Mouse (Mus musculus): Measurements from ENCODE around the gene Slitrk1.

Gene Slitrk1

DNA sequence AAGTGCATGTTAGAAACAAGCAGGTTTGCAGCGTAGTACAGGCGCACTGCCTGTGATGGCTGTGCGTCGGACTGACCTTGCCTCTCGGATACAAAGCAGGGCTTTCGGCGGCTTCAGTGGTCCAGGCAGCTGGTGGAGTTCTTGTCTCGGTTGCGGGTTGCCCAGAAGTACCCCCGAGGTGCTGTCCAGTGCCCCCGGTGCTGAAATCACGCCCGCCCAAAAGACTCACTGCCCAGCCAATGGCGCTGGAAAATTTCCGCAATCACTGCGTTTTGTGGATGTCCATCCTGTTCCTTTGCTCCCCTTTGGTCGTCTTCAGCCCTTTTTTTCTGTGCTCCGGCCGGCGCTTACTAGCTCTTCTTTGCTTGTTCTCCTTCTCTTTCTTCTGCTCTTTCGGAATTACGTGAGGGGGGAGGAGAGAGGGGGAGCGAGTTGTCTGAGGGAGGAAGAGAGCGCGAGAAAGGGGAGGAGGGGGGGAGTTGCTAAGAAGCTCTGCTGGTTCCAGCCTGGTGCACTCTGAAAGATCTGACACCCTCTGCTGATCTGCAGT lies at the start of gene Slitrk1:
TSS of gene Slitrk1 (minus strand) at position 445 of the 550 bp plus-strand sequence.
- DNase-seq (ENCODE audit: low read depth, low spot score) = no peak

DNA sequence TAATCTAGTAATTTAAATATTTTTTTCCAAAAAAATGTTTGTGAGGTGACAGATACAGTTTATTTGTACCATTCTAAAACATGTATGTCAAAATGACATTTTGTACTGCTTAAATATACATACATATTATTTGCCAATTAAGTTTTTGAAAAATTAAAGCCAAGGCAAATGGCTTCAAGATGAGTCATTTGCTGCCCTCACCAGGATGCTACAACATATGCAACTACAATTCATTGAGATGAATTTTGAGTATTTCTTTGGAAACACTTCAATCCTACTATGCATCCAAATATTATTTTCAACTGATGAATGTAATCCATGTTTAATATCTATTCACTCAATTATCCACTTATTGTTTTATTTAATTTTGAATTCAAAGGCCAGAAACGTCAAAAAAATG lies 21.8 kb upstream of the Slitrk1 start:
- DNase-seq (ENCODE audit: low read depth, low spot score) = no peak

DNA sequence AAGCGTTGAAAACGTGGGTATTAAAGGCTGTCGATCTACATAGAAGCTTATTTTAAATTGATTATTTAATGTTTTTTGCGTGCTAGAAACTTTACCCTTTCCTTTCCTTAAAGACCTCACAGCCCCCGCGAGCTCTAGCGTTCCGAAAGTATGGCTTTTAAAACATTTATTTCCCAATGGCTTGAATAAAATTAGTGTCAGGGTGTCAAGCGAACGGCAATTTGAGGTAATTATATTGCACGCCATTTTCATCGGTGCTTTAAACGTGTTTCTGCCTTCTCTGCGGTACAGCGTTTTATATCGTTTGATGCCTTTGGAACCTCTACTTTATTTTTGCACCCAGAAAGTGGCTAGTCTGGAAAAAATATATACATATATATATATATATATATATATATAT lies 378 bp upstream of the Slitrk1 start:
- DNase-seq (ENCODE audit: low read depth, low spot score) = no peak

DNA sequence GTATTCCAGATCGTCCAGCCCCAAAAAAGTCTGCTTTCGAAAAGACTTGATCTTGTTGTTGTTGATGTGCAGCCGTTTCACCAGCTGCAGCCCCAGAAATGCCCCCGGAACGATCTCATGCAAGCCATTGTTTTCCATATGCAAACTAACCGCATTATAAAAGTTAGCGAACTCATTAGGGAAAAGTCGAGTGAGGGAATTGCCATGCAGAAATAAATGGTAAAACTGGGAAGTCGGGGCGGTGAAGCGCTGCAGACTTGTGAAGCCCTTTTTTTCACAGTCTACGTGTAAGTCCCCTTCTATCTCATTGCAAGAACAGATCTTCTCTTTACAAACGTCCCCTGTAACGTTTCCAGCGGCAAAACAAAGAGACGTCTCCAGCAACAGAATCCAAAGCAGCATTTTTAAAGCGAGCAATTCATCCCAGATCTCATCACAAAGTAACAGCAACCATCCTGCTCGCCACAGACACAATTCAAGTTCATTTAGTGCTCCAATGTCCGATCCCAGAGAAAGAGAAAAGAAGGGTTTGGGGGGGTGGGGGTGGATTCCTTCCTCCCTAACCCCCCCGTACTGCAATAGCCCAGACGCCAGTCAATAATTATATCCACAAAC lies 975 bp downstream of the Slitrk1 start:
- no peak for DNase-seq (ENCODE audit: low read depth, low spot score)

DNA sequence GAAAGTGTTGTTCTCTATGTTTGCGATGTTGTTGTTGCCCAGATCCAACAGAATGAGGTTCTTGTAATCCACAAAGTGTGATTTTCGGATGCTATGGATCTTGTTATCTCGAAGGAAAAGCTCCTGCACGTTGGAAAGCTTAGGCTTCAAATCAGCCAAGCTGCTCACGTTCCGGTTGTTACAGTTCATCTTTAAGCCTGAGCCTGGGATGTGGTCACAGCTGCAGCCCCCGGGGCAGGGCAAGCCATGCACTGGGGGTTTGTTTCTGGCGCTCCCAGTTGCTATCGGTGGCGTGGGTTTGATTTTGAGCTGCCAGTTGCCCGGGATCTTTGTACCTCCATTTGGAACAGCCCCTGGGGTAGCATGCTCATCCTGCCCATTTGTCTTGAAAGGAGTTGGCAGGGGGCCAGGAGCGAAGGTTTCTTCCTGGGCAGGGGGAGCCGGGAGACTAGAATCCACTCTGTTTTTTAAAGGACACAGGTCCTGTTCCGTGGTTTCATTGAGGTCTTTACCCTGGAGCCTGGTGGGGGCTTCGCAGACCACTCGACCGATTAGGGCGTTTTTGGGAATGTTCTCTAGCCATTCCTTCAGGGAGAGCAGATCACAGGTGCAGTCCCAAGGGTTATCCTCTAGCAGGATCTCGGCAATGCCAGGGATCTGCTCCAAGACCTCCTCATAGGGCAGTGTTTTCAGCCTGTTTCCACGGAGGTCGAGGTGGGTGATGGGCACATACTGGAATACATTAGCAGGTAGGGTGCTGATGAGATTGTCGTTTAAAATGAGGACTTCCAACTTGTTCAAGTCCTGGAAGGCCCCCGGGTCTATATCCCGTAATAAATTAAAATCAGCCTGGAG lies 1.7 kb downstream of the Slitrk1 start:
- no peak for DNase-seq (ENCODE audit: low read depth, low spot score)

DNA sequence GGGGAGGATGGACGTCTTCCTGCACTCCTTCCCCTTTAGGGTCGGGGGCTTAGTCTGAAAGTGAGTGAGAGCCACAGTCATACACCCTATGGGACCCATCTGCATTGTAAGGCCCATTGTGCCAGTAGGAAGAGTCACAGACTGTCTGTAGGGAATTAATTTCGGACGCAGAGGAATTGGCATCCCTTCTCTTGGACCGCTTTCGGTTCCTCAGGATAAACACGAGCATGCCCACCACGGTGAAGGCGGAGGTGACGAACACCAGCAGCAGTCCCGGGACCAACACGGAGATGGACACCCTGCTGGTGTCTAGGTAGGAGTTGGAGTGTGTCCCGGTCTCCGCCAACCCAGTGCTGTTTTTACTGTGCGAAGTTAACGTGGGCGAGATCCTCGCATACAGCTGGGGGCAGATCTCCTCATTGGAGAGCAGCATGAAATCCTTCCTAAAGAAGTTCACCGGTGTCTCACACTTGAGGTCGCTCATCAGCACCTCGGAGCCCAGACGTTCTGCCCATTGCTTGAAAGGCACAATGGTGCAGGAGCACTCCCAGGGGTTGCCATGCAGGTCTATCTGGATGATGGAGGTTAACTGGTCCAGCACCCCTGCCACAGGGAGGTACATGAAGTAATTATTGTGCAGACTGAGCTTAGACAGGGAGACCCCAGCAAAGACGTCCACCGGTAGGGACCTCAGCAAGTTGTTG lies 2.7 kb downstream of the Slitrk1 start:
- no peak for DNase-seq (ENCODE audit: low read depth, low spot score)

DNA sequence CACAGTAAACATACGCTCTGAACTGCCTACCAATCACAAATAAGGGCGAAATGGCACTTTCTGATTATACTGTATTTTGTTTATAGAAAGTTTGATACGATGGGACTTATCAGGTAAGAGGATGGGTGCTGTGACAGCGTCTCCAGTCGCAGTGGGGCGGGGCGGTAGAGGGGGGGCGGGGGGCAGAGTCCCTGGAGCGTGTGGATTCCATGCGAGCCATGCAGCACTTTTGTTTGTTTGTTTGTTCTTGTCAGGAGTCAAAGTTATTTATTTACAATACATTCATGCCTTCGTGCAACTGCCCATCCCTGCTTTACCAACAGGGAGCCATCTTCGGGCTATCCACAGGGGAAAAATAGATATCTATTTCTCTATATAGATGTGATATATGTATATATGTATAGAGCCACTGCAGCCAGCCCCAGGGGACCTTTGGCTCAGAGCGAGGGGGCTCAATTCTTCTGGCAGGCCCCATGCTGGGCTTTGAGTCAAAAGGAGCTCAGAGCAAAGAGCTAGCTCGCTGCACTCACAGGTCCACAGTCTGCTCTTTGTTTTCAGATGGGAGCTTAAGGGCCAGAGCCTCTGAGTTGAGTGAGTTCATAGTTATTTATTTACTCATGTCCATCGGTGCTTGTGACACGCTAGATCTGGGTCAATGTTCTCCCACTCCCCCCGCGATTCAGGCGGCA lies 3.4 kb downstream of the Slitrk1 start:
- DNase-seq (ENCODE audit: low read depth, low spot score) = no peak

DNA sequence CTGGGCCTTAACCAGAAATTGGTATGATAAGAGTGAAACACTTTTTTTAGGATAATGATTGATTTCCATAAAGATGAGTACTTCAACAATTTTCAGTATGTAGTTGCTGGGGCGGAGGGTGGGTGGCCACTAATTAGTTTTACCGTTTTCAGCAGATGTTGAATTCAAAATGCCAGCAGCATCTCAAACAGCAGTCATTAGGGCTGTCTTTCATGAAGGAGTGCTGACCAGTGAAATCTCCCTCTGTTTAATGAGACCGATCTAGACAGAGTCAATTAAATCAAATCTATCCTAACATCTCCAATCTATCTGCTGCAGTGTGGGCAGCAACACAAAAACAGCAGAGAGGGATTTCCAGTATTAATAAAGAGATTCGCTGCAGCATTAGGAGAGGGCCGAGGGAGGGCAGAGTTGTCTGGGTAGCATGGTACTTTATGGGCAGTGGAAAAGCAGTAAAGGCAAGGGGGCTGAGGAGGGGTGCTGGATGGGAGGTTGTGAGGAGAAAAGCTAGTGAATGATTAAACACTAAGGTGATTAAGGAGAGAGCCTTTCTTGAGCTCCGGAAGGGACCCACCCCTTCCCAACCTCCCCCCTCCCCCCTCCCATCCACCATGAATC lies 4.5 kb downstream of the Slitrk1 start:
- DNase-seq (ENCODE audit: low read depth, low spot score) = no peak

DNA sequence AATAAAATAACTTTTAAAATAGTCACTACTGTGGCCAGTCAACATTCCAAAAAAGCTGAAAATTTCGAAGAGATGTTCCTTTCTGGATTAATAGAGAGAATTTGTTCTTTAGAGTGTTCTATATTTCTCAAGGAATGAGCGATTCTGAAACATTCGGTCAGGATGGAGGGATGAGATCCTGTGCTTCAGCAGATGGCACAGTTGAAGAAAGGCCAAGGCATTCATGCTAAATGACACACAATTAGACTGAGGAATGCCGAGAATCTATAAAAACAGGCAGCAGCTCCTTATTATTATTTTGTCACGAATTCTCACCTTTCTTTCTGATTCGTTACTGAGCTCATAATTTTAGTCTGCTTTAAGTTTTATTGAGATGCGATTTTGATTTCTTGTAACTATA lies 15.4 kb downstream of the Slitrk1 start:
- DNase-seq (ENCODE audit: low read depth, low spot score) = no peak

DNA sequence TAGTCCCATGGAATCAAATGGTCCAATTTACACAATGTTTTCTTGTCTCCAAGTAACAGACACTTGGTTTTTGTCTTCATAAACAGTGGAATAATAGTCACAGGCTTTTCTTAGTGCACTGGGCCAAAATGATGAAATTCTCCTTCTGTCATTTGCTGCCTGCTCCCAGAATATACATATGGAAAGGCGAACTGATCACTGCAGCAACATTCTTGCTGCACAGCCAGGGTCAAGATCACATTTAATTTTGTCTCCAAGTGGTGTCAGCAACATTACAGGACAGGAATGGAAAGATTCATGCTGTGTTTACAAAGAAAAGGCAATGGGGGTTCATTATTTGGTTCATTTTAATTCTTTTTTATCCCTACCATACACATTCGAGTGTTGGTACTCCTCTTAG lies 18.5 kb downstream of the Slitrk1 start:
- DNase-seq (ENCODE audit: low read depth, low spot score) = no peak

DNA sequence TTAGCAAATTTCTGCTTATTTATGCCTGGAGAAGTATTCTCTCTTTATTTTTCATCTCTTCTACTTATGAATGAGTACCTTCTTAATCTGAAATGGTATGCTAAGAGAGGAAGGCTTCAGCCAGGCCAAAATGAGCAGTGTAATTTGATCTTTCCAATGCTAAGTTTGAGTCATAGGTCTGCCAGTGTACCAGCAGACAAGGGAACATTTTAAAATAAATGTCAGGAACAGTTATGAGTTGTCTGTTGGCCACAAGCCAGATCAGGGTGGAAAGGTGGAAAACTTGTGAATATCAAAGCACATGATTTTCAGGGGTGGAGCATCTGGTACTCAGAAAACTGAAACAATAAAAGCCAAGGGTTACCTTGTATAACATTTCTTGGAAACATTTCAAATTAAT lies 46.1 kb downstream of the Slitrk1 start:
- DNase-seq (ENCODE audit: low read depth, low spot score) = no peak

DNA sequence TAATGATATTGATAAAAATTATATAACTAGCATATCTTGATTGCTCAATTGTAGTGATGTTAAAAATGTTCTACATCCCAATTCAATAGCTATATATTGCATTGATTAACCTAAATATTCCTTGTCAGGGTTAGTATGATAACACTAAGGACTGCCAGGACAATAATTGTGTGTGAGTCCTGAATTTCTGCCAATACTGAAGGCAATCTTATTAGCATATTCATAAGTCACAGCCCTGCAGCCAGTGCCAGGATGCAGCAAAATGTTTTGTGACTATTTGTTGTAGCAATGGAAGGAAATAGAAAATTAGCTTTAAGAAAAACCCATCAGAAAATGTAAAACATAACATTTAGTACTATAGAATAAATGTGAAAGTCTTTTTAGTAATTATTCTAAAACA lies 49.3 kb downstream of the Slitrk1 start:
- no peak for DNase-seq (ENCODE audit: low read depth, low spot score)

DNA sequence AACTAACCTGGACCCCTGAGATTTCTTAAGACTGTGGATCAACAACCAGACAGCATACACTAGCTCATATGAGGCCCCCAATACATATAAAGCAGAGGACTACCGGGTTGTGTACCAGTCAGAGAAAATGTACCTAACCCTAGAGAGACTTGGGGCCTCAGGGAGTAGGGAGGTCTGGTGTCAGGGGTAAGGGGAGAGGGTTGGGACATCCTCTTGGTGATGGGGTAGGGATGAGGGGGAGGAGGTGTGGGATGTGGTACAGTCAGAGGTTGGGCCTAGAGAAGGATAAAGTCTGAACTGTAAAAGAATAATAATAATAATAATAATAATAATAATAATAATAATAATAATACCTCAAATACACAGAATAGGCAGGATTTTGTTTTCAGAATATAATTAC lies 54.6 kb downstream of the Slitrk1 start:
- no peak for DNase-seq (ENCODE audit: low read depth, low spot score)
